Mouse (Mus musculus) CD4-positive, CD25-positive, alpha-beta regulatory T cell, adult 4 months (primary cell): Measurements from ENCODE around the gene Maml3. TPM values are rescaled to one million over a fixed set of nuclear protein-coding genes. Genes with fewer than 3 reads are reported as not detected.
A peak's percentile ranks its signal among the peaks of the same experiment; 100 is the strongest.

Source experiments
- ATAC-seq: one replicate; pipeline ENCODE4 v1.8.0; 2017
- polyA plus RNA-seq, 2 experiments: library from polyadenylated mRNA; unstranded; fragments of 100-300 nt; shearing (Covaris generic); gene quantifications; one replicate each; pipeline ENCODE4 v1.2.1; 2017

Gene Maml3
- polyA plus RNA-seq, 2 experiments from 2014 or later: 0.56 to 0.62 TPM

DNA sequence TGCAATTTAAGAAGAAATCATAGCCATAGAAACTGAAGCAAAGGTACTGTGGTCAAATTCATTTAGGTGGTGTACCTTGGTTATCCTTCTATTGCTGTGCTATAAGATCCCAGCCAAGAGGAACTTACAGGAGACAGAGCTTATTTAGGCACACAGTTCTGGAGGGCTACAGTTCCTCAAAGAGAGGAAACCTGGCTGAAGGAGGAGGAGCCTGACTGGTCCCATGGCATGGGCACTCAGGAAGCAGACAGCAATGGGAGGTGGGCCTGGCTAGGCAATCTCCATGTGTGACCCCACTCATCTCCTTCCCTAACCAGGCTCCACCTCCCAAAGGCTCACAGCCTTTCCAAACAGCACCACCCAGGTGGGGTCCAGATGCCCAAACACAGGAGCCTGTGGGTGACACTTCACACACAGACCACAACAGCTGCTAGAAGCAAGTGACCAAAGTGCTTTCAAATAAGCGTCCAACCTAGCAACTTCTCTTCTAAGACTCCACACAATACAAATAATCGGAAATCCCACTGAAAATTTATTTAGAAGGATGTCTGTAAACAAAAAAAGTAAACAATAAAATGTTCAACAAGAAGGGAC is 328.8 kb downstream of the Maml3 start:
- no peak for ATAC-seq

DNA sequence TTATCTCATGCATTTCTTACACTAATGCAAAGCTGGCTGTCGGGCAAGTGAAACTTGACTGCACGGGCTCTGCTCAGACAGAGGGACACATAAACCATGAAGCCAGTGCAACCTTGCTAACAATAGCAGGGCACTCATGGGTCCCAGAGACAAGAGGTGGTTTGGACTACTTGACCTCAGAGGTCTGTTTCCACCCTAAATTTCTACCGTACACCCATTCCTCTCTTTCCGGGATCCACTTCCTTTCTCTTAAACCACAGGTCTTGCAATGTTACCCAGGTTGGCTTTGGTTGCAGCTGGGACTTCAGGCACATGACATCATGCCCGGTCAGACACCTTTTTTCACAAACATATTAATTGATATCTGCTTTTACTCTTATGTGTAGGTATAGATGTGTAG is 331.3 kb downstream of the Maml3 start:
- ATAC-seq: no peak

DNA sequence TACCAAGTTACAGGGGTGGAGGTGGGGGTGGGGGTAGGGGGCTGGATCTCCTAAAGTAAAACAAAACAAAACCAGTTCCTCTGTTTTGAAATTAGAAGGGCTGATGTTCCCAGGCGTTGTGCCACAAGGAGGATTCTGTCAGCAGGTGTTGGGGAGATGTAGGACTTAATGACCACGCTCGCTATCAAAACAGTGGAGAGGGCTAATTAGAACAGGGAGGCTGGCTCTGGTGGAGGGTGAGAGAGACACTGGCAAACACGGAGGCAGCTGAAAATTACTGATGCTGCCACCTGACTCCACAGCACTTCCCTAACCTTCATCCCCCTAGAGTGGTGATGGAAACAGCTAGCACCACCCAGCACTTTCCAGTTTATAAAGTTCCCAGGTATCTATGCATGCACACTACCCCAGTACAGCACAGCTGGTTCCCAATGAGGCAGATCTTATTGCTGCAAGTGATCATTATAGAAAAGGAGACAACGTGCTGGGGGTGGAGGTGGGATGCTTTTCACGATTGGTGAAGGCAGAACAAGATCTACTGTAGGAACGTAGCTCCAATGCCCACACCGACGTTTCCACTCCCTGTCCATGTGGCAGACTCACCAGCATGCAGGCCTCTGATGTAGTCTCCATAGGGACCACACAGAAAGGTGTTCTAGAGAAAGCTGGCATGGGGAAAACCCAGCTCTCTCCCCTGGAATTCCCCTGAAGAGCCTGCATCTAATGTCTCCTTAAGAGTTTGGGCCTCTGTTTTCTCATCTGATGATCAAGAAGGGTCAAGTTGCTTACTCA is 332.8 kb downstream of the Maml3 start:
- ATAC-seq: peak; percentile 75

GRCm38 (mm10) chr3:51769196-51769595 is 335.7 kb downstream of the Maml3 start:
- no peak for ATAC-seq

- no peak for ATAC-seq
These were observed 339.5 kb downstream of the Maml3 start for GRCm38 (mm10) chr3:51765220-51765923.

DNA sequence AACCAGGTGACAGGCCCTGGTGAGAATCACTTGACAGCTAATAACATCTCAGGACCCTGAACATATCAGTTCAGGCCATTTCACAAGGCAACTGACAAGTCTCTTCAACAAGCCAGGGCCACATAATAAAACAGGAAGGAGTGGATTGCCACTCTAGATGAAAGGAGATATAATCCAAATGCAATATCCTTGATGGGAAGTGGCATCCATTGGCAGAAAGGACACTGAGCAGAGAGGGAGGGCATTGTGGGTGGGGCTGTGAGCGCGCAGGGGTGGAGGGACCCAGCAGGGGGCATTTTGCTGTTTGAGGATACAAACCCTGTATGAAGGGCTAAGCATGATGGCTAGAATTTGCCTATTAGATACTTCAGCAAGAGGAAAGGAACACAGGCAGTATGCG is 340.7 kb downstream of the Maml3 start:
- no peak for ATAC-seq

DNA sequence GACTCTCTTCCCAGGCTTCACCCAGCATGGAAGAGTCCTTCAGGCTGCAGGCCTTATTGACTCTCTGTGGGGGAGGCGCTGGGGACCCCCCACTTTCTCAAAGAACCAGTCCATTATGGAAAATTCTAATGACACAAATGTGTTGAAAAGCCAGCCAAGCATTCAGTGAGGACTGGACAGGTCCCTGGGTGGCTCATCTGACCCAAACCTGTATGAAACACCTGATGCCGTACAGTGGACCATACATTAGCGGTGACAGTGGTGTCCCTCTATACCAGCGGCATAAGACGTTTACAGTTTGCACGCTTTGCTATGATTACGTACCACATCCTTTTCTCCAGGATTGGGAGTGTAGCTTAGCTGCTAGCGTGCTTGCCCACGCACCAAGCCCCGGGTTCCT is 342.0 kb downstream of the Maml3 start:
- no peak for ATAC-seq

GRCm38 (mm10) chr3:51759534-51759933 is 345.3 kb downstream of the Maml3 start:
- peak; percentile 69 for ATAC-seq

DNA sequence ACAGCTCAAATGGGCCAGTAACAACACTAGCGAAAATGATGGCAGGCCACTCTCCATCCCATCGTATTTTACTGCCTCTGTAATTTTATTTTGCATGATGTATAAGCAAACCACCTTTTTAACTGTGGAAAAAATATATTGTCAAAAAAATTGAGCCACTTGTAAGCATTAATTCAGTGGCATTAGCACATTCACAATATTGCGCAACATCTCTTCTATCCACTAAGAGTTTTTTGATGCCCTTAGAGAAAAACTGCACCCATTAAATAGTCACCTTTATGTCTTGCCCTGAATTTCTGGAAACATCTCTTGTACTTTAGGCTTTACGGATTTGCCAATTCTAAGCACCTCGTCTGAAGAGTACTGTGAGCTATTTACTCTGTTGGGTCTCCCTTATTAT is 347.8 kb downstream of the Maml3 start:
- ATAC-seq: no peak

GRCm38 (mm10) chr3:51756283-51756682 is 348.6 kb downstream of the Maml3 start:
- no peak for ATAC-seq

- ATAC-seq: no peak
These were observed 351.6 kb downstream of the Maml3 start for GRCm38 (mm10) chr3:51753262-51753661.

DNA sequence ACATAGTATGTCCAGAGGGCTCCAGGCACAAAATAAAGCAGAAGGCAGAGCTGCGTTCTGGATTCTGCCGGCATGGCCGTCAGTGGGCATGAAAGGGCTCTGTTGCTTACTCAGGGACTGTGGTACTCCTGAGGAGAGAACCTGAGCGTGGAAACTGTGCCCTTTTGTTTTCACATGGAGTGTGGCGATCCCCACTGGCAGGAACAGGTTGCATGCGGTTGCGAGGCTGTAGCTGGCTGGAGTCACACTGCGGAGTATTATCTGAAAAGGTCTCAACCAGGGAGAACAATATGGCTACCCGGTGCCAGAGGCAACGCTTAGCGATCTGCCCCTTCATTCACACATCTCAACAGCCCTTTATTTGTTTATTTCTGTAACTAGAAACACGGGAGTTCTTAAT is 353.4 kb downstream of the Maml3 start:
- ATAC-seq: no peak

DNA sequence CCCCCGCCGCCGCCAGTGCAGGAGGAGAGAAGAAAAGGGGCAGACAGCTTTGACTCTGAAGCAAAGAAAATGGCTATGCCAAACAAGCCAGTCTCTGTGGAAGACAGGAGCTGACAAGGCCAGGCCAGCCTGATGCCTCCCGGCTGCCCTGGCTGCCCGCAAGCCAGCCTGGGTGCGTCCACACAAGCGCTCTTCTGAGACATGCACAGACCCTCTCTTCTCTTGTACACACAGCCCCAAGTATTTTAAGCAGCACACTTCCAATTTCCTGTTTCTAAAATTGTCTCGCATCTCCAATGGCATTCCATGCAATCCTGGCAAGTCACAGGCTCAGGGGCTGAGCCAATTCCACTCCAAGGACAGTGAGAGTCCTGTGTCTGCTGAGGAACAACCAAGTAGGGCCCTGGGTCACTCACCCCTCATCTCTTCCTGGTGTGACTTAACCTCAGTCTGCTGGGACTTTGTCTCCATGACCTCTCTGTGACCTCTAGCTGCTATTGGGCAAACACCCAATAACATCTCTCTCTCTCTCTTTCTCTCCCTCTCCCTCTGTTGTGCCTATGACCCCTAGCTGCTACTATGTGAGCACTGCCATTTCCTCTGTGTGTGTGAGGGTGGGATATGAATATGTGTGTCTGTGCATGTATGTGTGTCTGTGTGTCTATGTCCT is 354.9 kb downstream of the Maml3 start:
- ATAC-seq: peak; percentile 36

DNA sequence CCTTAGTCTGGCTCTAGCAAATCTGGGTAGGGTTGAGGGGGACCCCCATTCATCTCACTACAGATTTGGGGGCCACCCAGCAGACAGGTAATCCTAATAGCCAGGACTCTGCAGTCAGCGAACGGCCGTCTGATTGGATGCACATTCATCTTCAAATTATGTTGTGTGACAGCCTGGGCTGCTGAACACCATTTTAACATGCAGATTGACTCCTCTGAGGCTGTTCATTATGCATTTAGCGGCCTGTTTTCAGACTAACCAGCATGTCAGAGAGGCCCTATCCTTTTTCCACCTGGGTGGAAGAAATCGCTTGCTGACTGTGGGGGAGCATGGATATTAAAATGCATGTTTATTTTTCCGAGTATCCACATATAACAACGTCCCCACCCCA is 355.5 kb downstream of the Maml3 start:
- no peak for ATAC-seq

DNA sequence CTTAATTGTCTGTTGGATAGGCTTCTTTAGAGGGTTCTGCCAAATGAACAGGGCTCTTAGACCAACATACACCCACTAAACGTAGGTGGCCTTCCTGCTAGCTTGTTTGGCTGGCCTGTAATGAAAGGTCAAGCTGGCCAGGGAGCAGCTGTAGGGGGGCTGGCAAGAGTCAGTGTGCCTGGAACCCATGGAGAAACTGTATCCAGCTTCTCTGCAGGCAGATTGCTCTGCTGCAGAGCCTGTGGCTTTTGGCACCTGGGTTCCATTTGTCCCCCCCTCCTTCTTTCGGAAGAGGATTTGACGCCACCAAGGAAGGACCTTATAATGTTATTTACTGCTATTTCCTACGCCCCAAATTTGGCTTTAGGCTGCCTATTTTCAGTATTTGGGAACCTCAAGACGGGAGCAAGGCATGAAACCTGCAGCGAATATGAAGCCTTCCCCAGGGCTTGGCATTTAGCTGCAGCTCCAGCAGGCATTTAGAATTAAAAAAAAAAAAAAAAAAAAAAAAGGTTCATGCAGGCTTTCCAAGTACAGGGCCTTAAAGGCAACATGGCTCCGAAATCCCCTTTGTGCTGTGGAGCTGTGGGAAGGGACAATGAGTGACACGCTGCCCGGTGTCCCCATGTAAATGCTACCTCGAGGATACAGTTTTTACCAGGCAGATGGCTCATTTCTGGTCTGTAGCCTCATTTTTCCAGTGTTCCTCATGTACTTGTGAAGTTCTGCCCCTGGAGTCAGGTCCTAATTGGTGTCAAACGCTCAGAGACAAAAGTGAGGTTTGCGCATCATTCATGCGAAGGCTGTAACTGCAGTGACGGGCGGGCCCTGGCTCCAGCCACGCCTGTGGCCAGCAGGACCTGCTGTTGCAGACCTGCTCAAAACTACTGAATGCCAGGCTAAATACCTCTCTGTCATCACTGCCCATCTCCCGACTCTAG is 356.2 kb downstream of the Maml3 start:
- no peak for ATAC-seq

- ATAC-seq: no peak
These were observed 358.1 kb downstream of the Maml3 start for GRCm38 (mm10) chr3:51746816-51747215.

- ATAC-seq: peak; percentile 82
These were observed 359.7 kb downstream of the Maml3 start for GRCm38 (mm10) chr3:51745162-51745561.

DNA sequence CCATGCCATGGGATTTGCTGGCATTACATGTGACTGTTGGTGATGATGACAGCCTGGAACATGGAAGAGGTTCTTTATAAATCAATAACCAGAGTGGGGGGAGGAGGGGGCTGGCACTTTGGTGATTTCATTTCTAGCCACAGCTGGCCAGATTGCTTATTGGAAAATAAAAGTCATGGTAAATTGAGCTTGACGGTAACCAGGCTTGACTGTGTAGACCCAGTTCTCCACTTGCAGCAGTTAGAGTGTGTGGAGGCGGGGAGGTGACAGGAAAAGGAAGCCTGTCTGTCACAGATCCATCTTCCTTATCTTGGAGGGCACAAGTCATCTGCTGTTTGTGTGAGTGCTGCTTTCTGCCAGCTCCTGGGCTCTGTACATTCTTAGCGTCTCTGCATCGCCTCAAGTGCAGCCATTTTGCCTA is 360.5 kb downstream of the Maml3 start:
- ATAC-seq: peak; percentile 48

DNA sequence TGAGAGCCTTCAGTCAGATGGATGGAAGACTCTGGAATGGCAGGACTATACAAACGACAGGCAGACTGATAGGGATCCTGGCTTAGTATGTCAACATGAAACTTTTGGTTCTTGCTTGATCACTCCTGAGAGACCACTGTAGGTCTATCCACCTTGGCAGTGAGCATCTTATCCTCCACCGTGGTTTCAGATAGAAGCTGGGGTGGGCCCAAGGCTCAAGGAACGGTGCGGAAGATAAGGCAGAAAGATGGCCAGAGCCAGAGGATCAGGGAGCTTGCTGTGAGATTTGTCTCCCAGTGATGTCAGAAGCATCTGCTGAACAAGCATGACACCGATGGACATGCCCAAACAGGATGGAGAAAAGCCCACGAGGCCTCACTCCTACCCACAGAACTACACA is 362.5 kb downstream of the Maml3 start:
- no peak for ATAC-seq

GRCm38 (mm10) chr3:51741824-51742223 is 363.1 kb downstream of the Maml3 start:
- ATAC-seq: no peak

DNA sequence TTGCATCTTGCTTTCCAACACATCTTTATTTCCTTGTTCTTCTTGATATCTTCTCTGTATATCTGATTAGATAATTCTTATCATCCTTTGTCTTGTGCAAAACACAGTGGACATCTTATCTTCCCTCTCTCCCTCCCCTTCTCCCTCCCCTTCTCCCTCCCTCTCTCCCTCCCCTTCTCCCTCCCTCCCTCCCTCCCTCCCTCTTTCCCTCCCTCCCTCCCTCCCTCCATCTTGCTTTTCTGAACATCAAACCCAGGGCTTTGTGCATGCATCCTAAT is 365.1 kb downstream of the Maml3 start:
- ATAC-seq: no peak
